Mouse (Mus musculus) mouse embryonic stem cell (cell line): Measurements from ENCODE around the gene Npr2.

ENCODE experiments used
- in situ Hi-C, 2 experiments: fragments of 300-500 bp; cut with MboI; formaldehyde crosslinking; loops; 1 replicate in 1 of 2; 3 replicates in 1 of 2; pipeline ENCODE4 v1.14.3; 2019 to 2020; ENCODE audit warnings: low sequenced_read_pairs in 2 of 2, low pct_unique_long_range_greater_than_20kb in 1 of 2, mixed read lengths in 1 of 2; ENCODE audit not compliant: unreplicated experiment in 1 of 2

Npr2 gene

DNA sequence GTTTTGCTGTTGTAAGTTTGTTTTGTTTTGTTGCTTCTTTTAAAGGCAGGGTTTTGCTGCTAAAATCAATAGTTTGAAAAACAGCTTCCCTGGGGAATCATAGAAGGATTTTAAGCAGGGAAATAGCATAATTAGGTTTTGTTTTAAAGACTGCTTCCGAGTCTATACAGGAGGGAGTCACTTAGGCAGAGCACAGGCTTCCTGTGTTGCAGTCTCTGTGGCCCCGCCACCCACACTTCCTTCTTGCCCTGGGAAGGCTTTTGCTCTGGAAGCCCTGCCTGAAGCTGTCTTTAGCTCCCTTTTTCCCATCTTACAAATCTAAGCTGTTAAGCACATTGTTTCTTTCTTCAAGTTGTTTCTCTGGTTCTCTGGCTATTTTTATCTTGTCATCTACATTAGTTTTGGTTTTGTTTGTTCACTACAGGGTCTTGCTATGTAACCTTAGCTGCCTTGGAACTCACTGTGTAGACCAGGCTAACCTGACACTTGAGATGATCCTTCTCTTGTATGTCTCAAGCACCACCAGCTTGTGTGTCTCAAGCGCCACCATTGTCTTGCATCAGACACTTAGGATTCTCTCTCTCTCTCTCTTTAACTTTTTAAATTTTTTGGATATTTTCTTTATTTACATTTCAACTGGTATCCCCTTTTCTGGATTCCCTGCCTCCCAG is 18.5 kb upstream of the Npr2 start:
- in situ Hi-C loops = no loop called here

DNA sequence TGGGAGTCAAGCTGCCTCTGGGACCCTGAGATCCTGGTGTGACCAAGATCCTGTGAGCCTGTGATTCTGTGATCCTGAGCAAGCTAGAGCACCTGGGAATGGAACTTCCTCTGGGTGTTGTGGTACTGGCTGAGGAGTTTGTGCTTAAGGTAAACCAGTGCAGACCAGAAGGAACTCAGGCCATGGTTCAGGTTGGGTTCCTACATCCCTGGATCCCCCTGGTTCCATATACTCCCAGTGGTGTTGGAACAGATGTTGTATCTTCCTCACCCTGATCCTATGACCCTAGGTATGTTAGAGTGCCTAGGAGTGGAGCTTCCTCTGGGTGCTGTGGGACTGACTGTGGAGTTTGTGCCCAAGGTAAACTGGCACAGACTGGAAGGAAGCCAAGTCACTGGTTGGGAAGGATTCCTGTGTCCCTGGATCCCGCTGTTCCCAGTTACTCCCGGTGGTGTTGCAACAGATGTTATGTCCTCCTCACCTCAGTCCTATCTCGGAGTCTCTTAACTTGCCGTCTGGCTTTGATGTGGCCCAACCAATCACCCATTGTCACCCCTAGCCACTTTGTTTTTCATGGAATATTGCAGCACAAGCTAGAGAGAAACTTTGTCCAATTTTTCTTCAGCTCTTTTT is 11.5 kb upstream of the Npr2 start:
- in situ Hi-C loops = no loop called here

DNA sequence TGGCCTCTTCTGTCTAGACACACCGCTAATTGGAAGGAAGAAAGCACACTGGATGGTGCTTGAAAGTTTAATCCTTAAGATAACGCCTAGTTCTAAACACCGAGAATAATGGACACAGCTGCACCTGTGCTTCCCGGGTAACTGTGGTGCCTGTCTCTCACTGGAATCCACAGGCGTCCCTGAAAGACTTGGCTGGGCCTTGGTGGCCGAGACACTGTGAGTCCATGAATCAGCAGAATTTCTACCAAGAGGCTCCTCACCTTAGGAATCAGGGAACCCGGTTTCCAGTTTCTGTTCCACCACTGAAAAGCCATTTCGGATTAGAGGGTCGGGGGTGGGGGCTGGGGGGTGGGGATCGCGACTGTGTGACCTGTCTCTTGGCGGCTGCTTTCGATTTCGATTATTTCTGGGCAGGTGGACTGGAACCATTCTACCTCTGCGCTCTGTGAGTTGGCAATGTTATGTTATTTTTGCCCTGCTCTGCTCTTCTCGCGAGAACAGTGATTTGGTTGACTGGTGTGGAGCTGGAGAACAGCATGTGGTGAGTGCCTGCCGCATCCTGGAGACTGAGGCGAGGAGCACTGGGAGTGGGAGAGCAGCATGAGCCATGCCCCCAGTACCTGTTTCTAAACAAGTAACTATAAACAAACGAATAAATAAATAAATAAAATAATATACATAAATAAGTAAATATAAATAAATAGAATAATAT is 2.5 kb upstream of the Npr2 start:
- in situ Hi-C loops = no loop called here

DNA sequence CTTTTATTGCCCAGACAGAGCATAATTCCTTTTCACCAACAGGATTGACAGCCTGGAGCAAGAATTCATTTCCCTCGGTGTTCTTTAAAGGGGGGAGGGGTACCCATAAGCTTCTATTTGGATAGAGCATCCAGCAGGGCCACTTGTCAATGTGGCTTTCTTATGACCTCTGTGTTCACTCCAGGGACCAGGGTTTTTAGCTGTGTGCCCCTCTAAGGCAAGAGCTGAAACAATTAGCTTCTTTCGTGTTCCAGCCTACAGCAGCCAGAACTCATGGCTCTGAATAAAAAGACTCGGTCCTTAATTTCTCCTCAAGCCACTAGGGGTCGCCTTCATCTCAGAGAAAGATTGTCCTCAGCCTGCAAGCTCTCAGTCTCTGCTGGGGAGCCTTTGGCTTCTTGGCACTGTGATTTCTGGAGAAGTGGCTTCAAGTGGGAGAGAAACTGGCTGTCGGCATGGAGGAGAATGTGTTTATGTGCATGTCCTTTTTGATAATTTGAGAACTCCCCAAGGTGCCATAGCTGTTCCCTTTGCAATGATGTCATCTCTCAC is 1.6 kb upstream of the Npr2 start:
- in situ Hi-C loops = no loop called here

DNA sequence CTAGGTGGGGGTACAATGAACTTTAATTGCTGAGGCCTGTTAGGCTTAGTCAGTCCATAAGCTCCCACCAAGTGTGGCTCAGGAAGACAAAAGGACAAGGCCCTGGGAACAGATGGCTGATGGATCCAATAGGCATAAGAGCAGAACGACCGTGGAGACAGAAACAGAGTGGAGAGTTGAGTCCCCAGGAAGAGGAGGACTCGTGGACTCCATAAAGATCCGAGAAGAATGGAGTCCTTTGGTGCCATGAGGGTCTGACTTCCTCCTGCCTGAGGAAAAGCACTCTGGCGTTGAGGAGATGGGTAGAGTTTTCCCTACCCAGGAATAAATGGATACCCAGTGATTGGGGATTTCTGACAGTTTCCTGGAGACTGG is 1.1 kb upstream of the Npr2 start:
- in situ Hi-C loops = no loop called here

DNA sequence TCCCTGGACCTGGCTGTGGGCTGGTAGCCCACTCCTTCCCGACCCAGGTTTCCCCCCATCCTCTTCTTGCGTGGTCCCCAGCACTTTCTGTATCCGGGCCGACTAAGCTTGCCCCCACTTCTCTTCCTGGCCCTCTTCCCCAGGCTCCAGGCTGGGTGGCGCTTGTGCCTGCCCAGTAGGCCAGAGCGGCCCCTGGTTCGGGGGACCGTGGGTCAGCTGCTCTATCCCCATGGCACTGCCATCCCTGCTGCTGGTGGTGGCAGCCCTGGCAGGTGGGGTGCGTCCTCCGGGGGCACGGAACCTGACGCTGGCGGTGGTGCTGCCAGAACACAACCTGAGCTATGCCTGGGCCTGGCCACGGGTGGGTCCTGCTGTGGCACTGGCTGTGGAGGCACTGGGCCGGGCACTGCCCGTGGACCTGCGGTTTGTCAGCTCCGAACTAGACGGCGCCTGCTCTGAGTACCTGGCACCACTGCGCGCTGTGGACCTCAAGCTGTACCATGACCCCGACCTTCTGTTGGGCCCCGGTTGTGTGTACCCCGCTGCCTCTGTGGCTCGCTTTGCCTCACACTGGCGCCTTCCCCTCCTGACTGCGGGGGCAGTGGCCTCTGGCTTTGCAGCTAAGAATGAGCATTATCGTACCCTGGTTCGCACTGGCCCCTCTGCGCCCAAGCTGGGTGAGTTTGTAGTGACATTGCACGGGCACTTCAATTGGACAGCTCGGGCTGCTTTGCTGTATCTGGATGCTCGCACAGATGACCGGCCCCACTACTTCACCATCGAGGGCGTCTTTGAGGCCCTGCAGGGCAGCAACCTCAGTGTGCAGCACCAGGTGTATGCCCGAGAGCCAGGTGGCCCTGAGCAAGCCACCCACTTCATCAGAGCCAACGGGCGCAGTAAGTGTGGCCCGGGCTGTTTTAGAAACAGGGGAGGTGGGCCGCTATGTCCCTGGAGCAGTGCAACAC is 503 bp downstream of the Npr2 start:
- in situ Hi-C loops = no loop called here

DNA sequence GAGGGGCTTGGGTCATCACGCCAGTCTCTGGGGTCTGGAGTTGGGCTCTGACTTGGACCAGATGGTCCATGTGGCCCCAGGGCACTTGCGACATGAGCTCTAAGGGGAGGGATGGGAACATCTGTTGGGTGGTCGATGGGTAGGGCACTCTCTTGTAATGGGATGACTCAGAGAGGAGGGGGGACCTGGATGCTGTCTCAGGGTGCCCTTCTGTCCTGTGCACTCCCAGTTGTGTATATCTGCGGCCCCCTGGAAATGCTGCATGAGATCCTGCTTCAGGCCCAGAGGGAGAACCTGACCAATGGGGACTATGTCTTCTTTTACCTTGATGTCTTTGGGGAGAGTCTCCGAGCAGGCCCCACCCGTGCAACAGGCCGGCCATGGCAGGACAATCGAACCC is 1.6 kb downstream of the Npr2 start:
- in situ Hi-C loops = no loop called here

DNA sequence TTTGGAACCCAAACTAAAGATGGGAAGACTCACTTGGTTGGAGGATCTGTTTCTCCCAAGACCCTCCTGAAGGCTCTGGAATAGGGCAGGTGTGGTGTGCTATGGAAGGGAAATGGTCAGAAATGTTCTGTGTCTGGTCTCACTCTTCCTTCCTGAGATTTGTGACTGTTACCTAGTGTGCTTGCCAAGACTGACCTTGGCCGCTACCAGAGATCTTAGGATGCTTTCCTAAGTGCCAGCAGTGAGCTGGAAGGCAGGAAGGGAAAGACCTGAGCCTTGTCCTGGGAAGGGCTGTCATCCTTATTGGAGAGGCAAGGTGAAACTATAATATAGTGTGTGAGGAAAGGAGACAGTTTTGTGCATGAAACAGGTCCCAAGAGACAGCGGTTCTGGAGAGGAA is 2.0 kb downstream of the Npr2 start:
- in situ Hi-C loops = no loop called here

DNA sequence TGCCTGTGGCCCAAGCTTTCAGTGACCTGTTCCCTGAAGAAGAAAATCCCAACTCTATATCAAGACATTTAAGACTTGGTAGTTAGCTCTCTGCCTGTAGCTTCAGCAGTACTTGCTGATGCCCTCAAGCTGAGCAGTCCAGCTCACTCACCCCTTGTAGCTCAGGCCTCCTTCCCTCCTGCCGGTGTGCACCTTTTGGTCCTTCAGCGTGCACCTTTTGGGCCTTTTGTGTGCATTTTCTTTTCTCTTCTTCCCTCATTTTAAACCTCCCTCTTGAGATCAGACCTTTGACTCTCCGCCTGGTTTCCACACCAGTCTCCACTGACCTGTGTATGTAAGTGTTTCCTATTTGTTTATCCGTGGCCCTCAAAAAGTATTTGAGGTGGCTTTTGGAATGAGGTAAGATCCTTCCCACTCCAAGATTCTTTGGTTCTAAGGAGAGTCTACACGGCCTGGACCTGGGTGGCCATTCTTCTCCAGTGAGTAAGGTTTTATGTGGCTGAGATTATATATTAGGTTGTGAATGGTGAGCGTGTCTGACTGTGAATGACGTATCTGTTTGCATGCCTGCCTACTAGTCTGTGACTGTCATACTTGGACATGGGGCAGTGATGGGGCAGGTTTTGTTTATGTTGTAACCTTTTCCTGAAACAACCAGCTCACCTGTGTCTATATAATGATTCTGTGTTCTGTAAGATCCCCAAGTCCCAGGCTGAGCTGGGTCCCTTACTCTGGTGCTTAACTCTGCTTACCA is 3.1 kb downstream of the Npr2 start:
- in situ Hi-C loops = no loop called here

DNA sequence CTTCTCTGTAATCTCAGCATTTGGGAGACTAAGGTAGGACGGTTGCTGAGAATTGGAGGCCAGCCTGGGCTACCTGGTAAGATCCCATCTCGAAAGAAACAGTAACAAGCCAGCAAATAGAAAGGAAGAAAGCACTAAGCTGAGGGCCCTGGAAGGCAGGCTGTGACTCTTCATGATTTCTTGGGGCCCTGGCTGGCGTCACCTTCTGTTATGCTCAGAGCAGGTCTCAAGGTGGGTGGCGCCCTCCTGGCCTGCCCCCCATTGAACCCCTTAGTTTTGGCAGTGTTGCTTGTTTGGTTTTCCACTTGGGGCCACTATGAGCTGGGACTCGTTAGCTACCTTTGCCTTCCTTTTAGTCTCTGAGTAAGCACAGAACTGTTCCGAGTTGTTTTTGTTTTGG is 5.0 kb downstream of the Npr2 start:
- in situ Hi-C loops = no loop called here

DNA sequence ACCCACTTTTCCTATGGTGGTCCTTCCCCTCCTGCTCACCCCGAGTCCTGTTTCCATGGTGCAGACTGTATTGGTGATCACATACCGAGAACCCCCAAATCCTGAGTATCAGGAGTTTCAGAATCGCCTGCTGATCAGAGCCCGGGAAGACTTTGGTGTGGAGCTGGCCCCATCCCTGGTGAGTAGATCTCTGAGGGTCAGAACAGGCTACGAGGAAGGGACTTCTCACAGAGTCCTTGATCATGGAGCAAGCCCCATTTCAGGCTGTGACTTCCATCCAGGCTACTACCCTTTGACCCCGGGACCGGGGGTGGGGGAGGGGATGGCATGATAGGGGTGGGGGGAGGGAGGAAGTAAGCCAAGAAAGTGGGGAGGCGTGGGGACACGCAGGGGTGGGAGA is 8.3 kb downstream of the Npr2 start:
- in situ Hi-C loops = no loop called here

DNA sequence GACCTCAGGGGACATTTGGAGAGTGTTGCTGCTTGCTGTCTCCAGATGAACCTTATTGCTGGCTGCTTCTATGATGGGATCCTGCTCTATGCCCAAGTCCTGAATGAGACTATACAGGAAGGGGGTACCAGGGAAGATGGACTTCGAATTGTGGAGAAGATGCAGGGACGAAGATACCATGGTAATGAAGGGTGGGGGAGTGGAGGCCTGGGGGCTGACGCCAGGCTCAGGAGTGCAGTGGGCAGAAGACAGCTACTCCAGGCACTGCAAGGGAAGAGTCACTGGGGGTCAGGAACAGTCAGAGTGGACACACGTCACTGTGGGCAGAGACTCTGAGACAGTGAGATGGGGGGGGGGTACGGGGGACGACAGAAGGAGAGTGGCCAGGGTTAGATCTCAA is 8.8 kb downstream of the Npr2 start:
- in situ Hi-C loops = no loop called here

DNA sequence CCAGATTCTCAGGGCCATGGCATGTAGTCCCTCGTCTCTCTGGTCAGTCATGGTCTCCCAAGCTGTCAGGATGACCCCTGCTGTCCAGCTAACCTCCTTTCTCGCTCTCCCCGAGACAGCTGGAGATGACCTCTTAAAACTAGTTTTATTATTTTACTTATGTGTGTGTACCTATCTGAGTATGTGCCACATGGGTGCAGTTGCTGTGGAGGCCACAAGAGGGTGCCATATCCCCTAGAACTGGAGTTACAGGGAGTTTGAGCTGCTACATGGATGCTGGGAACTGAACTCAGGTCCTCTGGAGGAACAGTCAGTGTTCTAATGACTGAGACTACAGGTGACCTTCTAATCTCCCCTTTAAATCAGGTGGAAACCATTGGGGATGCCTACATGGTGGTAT is 18.0 kb downstream of the Npr2 start:
- in situ Hi-C loops = no loop called here

DNA sequence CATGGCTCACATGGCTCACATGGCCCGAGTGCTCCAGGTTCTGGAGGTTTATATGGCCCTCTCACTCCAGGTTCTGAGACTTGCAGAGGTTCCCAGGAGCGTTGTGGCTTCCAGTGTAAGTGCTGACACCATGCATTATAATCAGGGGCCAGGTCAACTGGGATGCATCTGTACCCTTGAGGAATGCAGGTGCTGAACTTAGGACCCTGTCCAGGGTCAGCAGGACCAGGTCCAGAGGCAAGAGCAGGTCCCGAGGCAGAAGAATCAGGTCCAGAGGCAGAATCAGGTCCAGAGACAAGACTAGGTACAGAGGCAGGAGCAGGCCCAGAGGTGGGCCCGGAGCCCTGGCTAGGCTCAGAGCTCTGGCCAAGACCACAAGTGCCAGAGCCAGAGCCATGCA is 21.0 kb downstream of the Npr2 start:
- in situ Hi-C loops = no loop called here

DNA sequence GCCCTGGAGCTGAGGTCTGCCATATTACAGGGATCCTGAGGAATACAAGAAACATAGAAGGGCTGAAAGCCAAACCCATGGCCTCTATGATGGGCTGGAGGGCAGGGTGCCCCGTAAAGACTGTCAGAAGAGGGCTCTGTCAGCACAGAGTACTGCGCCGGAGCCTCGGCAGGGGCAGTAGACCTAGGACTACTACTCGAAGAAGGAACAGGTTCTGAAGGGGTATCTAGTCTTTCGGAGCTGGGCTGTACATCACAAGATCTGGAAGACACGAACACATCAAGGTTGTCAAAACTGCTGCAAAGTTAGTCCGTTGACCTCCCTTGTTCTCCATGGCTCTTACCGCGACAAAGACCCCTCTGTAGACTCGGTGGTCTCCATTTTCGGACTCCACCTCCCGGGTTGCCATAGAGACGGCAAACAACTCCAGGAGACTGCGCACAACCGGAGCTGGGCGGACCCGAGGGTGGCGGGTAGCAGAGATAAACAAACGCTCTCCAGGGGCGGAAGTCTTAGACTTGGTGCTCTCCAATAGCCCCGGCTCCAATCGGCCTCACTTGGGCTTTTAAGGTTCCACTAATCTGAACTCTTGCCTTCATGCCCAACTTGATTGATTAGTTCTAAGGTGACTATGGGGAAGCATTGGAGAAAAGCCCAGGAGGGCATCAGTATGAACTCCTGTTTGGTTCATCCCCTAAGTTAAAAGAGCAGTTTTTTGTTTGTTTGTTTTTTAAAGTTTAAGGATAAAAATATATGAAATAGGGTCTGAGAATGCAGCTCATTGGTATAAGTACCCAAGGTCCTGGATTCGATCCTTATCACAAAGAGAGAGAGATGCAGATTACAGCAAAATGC is 21.7 kb downstream of the Npr2 start, which contains the start of gene Spag8:
TSS of gene Spag8 (minus strand) at position 434 of the 855 bp plus-strand sequence.
- in situ Hi-C loops = no loop called here

DNA sequence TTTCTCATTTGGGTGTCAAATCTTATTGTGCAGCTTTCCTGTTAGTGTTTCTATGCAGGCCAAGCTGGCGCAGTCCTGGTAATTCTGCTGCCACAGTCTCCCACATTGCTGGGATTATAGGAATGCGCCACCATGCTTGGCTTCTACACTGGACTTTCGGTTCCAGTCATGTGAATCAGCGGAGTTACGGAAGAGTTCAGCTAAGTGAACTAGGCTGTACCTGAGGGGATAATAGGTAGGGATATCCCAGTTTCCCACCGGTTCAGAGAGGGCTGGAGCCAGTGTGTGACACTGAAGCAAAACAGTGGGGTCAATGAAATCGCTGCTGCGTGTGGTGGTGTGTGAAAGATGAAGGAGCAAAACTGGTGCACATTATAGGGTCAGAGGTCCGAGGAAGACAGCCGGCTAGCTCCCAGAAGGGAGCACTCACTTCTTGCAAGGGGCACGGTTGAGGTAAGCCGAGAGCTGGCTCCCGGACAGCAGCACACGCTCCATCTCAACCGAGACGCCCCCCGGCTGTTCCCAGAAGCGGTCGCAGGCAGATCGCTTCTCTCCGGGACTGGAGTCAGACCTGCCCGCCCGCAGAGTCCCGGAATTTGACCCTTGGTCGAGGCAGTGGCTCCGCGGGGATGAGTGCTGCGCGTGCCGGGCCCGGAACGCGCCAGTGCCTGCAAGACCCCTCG is 24.1 kb downstream of the Npr2 start:
- in situ Hi-C loops = no loop called here
